Mouse (Mus musculus) heart, adult 2 months (tissue): ENCODE measurements around the gene Hs2st1.

Experiments
- CTCF ChIP-seq: fragments of 200-600 bp; IDR thresholded peaks from 2 replicates; pipeline ENCODE4 v1.8.1; 2022; ENCODE audit warnings: antibody characterized with exemption, mild to moderate bottlenecking, moderate library complexity
- EP300 ChIP-seq: fragments of 200-500 bp; IDR thresholded peaks from 2 replicates; pipeline ENCODE4 v1.6.1; 2011; ENCODE audit warnings: low read depth, low read length, control low read depth; ENCODE audit not compliant: insufficient read depth

GRCm38 (mm10) chr3:144553942-144554341 is 16.0 kb downstream of the Hs2st1 start:
- TF ChIP-seq CTCF (no peak), EP300 (no peak)
